Mouse (Mus musculus) kidney, postnatal 0 days (tissue): Measurements from ENCODE around the gene Dll4. TPM values are rescaled to one million over a fixed set of nuclear protein-coding genes. Genes with fewer than 3 reads are reported as not detected.

Experiments used
- ATAC-seq: fragments of 200-750 bp; cut with Nextera tagmentation; replicated peaks from 2 replicates; pipeline ENCODE4 v1.8.0; 2017; ENCODE audit warnings: low read depth, moderate number of reproducible peaks, moderate TSS enrichment, moderate library complexity; ENCODE audit not compliant: low FRiP score
- DNase-seq: peaks from one replicate; pipeline ENCODE4 v3.0.0-alpha.2; 2016; ENCODE audit warnings: low spot score
- H3K27ac ChIP-seq: fragments of 300-500 bp; sonication (generic); 2 replicates; pipeline ENCODE4 v1.5.1; 2014; ENCODE audit warnings: mild to moderate bottlenecking
- H3K27me3 ChIP-seq: fragments of 300-500 bp; sonication (generic); 2 replicates; pipeline ENCODE4 v1.6.1; 2014; ENCODE audit warnings: low read length, mixed read lengths; ENCODE audit not compliant: insufficient read depth
- H3K36me3 ChIP-seq: fragments of 300-500 bp; sonication (generic); 2 replicates; pipeline ENCODE4 v1.6.1; 2014; ENCODE audit warnings: low read length, mixed read lengths; ENCODE audit not compliant: insufficient read depth
- H3K4me1 ChIP-seq: fragments of 300-500 bp; sonication (generic); replicated peaks from 2 replicates; pipeline ENCODE4 v1.6.1; 2014; ENCODE audit warnings: antibody characterized with exemption, low read length, mixed read lengths; ENCODE audit not compliant: insufficient read depth
- H3K4me2 ChIP-seq: fragments of 300-500 bp; sonication (generic); 2 replicates; pipeline ENCODE4 v1.6.1; 2014; ENCODE audit warnings: mild to moderate bottlenecking, low read length, moderate library complexity, mixed read lengths
- H3K4me3 ChIP-seq: fragments of 300-500 bp; sonication (generic); replicated peaks from 2 replicates; pipeline ENCODE4 v1.5.1; 2014; ENCODE audit warnings: low read depth, low read length
- H3K9ac ChIP-seq: fragments of 300-500 bp; sonication (generic); 2 replicates; pipeline ENCODE4 v1.6.1; 2014; ENCODE audit warnings: low read depth, low read length
- H3K9me3 ChIP-seq: fragments of 300-500 bp; sonication (generic); replicated peaks from 2 replicates; pipeline ENCODE4 v1.6.1; 2016; ENCODE audit warnings: low read length, inconsistent platforms, mixed read lengths
- CTCF ChIP-seq: IDR thresholded peaks from 2 replicates; pipeline ENCODE4 v1.5.1; 2016; ENCODE audit warnings: antibody characterized with exemption, low read depth, mild to moderate bottlenecking, moderate library complexity
- WGBS: fragments of 180-500 bp; shearing (Covaris S2); extraction: QIAGEN DNeasy Blood & Tissue Kit; methylation state at CpG from one replicate; pipeline ENCODE4 v1.1.7; 2014; 5-methylcytosine and 5-hydroxymethylcytosine counted together
- polyA plus RNA-seq: library from polyadenylated mRNA; unstranded; fragments of >200 nt; fragmentation: Nextera tagmentation; extraction: Ambion mirVana; gene quantifications from 2 replicates; pipeline ENCODE4 v1.2.1, GENCODE M21; 2015

Gene Dll4
- polyA plus RNA-seq, 1 experiment from 2014 or later: 7.9 TPM

DNA sequence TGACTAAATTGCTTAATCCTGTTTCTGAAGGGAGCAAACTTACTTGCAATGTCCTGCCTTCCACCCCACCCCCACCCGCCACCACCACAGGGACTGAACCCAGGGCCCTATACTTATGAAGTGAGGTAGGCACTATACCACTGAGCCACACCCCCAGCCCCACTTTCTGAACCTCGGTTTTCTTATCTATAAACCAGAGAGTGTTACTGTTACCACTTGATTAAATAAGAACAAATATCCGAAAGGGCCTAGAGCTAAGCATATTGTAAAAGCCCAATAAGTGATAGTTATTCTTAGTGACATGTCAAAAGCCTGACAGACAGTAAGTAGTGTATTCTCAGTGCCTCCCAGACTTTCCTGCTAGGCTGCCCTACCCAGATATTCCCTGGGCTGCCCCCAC, 21.2 kb upstream of the Dll4 start:
- H3K9ac ChIP-seq: no peak overlapping the region
- no peak for TF ChIP-seq CTCF
- ATAC-seq: no peak
- no peaks in the 10 kb centered on the region for H3K27me3 ChIP-seq
- no peaks in the 10 kb centered on the region for H3K9me3 ChIP-seq
- H3K4me1 ChIP-seq: peaks cover 11% of the 10 kb centered on the region
- H3K27ac ChIP-seq: no peak overlapping the region
- DNase-seq: no peak
- no peak overlapping the region for H3K4me3 ChIP-seq
- 51% methylated on average over 3 of the region's 3 CpGs for WGBS
- no peak overlapping the region for H3K4me2 ChIP-seq
- no peaks in the 10 kb centered on the region for H3K36me3 ChIP-seq

DNA sequence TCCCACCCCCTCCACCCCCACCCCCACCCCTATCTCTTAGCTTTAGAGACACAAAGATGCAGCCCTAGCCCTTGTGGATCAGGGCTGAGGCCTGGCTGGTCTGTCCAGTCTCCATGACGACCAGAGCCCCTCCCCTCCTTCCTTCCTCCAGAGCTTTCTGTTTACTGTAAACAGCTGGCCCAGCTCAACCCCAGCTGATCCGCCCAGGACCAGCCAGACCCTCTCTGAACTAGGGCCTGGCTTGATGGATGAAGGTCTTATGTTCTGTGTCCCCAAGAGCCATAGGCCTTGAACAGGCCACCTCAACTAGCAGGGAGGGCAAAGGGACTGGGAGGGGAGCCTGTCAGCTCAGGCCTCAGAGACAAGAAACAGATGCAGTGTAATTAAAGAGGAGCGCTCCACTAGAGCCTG, 20.8 kb upstream of the Dll4 start:
- peak; percentile 81 for ATAC-seq
- DNase-seq: peak; percentile 90
- no peak overlapping the region for H3K4me2 ChIP-seq
- no peak overlapping the region for H3K4me3 ChIP-seq
- H3K9me3 ChIP-seq: no peaks in the 10 kb centered on the region
- no peak for TF ChIP-seq CTCF
- peak overlapping the region; percentile 50 for H3K27ac ChIP-seq
- H3K36me3 ChIP-seq: no peaks in the 10 kb centered on the region
- no peaks in the 10 kb centered on the region for H3K27me3 ChIP-seq
- 12% methylated on average over 3 of the region's 3 CpGs for WGBS
- no peak overlapping the region for H3K9ac ChIP-seq
- H3K4me1 ChIP-seq: peaks cover 9% of the 10 kb centered on the region

DNA sequence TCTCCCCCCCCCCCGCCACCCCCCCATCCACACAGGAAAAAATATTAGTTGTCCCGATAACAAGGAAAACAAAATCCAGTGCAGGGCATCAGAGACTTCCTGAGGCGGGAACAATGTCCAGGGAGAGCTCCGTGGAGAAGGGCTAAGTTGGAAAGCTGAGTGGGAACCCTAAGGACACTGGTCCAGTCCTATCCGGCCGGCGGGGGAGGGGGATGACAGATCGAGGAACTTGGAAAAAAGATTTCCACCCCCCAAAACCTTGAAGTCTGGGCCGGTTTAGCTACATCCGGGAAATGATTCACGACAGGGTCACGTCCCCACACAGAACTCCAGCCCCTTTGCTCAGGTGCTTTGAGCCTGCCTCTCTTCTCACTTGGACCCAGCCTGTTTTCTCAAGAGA, 14.0 kb upstream of the Dll4 start:
- no peak for ATAC-seq
- no peaks in the 10 kb centered on the region for H3K9me3 ChIP-seq
- 0 out of 2 replicates have a peak overlapping the region, but pooled peaks have one; percentile 10 for H3K4me2 ChIP-seq
- TF ChIP-seq CTCF: no peak
- H3K27me3 ChIP-seq: no peaks in the 10 kb centered on the region
- peak overlapping the region; percentile 64 for H3K27ac ChIP-seq
- H3K4me3 ChIP-seq: no peak overlapping the region
- no peaks in the 10 kb centered on the region for H3K36me3 ChIP-seq
- DNase-seq: peak; percentile 51
- 26% methylated on average over 12 of the region's 12 CpGs for WGBS
- H3K4me1 ChIP-seq: peaks cover 14% of the 10 kb centered on the region
- no peak overlapping the region for H3K9ac ChIP-seq

DNA sequence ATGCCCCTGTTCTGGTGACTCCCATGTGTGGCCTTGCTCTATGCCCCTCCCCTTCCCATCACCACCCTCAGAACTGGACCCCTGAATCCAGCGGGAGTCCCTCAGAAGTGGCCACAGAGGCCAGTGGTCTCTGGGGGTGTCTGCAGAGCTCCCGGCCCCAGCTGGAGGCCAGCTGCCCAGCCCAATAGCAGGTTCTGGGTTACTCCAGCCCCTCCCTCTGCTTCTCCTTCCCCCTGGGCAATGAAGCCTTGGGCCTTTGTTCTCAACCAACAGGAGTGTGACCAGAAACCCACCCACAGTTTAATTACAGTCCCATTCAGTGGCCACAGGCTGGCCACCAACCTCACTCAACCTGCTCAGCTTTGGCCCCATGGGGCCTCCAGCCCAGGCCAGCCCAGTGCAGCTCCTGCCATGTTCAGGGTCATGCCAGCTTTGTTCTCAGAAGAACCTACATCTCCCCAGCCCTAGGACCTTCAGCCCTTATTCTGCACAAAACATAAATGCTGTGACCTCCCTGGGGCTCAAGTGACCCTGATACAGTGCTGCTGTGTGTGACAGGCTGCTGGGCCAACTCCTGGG, 13.1 kb upstream of the Dll4 start:
- DNase-seq: no peak
- 61% methylated on average over 2 of the region's 2 CpGs for WGBS
- Histone ChIP-seq H3K27ac (peak overlapping the region; percentile 64; the same call in 1 of the 2 replicates), H3K27me3 (no peaks in the 10 kb centered on the region), H3K9ac (no peak overlapping the region), H3K4me2 (no peak overlapping the region), H3K4me1 (peaks cover 14% of the 10 kb centered on the region), H3K9me3 (no peaks in the 10 kb centered on the region), H3K4me3 (no peak overlapping the region), H3K36me3 (no peaks in the 10 kb centered on the region)
- TF ChIP-seq CTCF: no peak
- ATAC-seq: peak; percentile 27; the same call in 1 of the 2 replicates

DNA sequence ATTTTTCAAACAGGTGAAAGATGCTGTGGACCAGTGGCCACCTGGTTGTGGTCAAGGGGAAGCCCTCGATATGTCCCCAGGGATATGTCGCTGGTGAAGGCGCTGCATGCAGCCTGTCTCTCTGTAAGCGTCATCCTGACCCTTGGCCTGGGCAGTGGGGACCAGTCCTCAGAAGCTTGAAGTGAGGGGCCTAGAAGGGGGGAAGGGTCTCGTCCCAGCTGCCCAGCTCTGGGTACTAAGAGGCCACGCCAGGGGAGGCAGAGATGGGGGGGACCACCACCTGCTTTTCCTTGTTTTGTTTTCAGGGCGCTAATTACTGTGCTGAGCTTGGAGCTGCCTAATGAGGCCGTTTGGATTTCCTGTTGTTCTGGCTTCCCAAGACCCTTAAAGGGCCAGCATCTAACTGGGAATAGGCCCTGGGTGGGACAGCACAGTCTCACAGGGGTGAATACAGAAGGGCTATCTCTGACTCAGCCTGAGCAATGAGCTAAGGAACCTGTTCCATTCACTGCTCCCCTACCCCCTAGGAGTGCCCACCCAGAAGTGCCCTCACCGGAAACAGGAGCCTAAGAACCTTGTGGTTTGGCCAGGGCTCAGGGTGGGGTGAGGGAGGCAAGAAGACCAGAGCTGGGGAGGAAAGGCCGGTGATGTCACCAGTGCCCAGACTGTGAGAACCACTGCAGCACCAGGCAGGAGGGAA, 11.7 kb upstream of the Dll4 start:
- no peak for TF ChIP-seq CTCF
- H3K36me3 ChIP-seq: no peaks in the 10 kb centered on the region
- peak overlapping the region; percentile 42; the same call in 1 of the 2 replicates for H3K27ac ChIP-seq
- H3K4me1 ChIP-seq: peaks cover 19% of the 10 kb centered on the region
- H3K4me2 ChIP-seq: no peak overlapping the region
- ATAC-seq (no peak), DNase-seq (no peak)
- no peak overlapping the region for H3K9ac ChIP-seq
- no peaks in the 10 kb centered on the region for H3K27me3 ChIP-seq
- H3K9me3 ChIP-seq: no peaks in the 10 kb centered on the region
- H3K4me3 ChIP-seq: no peak overlapping the region
- WGBS: 20% methylated on average over 10 of the region's 10 CpGs

DNA sequence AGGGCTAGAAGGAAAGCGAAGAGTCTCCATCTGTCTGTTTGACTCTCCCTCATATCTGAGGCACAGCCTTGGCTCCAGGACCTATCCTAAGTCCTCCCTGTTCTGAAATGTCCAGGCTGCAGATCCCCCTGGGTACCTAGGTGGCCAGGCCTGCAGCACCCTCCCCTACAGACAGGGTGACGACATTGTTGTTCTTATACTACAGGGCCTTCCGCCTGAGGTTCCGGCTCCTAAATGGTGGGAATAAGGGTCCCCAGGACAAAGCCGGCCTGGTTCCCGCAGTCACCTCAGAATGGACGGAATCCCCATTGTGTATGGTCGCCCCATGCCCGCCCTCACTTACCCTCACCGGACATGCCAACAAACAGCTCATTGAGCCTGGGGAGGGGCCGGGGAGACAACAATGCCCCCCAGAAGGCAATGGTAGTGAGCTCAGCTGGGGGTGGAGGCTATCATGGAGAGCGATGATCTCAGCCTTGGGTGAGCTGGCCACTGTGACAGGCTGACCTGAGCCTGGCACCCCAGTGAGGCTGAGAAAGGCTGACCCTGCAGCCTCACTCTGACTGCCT, 10.8 kb upstream of the Dll4 start:
- TF ChIP-seq CTCF: no peak
- H3K9ac ChIP-seq: no peak overlapping the region
- no peak overlapping the region for H3K4me2 ChIP-seq
- no peak overlapping the region for H3K4me3 ChIP-seq
- no peak for DNase-seq
- ATAC-seq: no peak
- H3K27ac ChIP-seq: peak overlapping the region; percentile 42; the same call in 1 of the 2 replicates
- H3K36me3 ChIP-seq: no peaks in the 10 kb centered on the region
- H3K9me3 ChIP-seq: no peaks in the 10 kb centered on the region
- peaks cover 19% of the 10 kb centered on the region for H3K4me1 ChIP-seq
- WGBS: 77% methylated on average over 12 of the region's 12 CpGs
- no peaks in the 10 kb centered on the region for H3K27me3 ChIP-seq
